Mouse (Mus musculus): Measurements from ENCODE around the gene Itgb4.

Gene Itgb4

GRCm38 (mm10) chr11:116028177-116028865 is 53.8 kb downstream of the Itgb4 start:
- DNase-seq (ENCODE audit: low spot score in 2 of 2) = no peak

DNA sequence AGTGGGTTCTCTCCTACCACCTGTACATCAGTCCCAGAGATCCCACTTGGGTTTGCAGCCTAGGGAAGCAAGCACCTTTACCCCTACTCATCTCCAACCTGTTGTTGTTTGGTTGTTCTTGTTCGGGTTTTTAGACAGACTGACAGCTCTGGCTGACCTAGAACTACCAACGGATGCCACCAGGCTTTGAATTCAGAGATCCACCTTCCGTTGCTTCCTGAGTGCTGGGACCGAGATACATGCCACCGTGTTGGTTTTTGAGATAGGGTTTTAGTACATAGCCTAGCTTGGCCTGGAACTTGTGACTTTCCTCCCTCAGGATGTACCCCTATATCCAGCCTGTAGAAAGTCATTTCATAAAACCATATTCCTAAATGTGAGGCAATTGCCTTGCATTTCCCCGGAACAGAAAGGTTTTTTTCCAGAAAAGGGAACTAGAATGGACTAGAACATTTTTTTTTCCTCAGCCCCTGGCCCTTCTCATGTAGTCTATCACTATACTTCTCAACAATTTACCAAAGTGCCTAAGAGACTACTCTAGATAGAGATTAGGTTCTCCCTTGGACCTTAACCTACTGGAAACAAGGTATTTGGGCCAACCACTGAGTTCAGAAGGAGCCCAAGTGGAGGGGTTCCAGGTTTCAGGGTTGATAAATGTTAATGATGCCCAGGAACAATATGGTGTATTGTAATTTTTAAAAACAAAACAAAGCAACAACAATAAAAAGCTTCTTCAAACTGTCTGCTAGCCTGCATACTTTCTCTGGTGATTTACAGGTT is 54.8 kb downstream of the Itgb4 start:
- no peak for DNase-seq (ENCODE audit: low spot score in 2 of 2)

- DNase-seq (ENCODE audit: low spot score in 2 of 2) = peak; percentile 95 to 97
Observed at GRCm38 (mm10) chr11:116030088-116030897, 55.8 kb downstream of the Itgb4 start, which contains the start of gene Unk. Gene Unk, plus strand, starts transcription at chr11:116030322.

DNA sequence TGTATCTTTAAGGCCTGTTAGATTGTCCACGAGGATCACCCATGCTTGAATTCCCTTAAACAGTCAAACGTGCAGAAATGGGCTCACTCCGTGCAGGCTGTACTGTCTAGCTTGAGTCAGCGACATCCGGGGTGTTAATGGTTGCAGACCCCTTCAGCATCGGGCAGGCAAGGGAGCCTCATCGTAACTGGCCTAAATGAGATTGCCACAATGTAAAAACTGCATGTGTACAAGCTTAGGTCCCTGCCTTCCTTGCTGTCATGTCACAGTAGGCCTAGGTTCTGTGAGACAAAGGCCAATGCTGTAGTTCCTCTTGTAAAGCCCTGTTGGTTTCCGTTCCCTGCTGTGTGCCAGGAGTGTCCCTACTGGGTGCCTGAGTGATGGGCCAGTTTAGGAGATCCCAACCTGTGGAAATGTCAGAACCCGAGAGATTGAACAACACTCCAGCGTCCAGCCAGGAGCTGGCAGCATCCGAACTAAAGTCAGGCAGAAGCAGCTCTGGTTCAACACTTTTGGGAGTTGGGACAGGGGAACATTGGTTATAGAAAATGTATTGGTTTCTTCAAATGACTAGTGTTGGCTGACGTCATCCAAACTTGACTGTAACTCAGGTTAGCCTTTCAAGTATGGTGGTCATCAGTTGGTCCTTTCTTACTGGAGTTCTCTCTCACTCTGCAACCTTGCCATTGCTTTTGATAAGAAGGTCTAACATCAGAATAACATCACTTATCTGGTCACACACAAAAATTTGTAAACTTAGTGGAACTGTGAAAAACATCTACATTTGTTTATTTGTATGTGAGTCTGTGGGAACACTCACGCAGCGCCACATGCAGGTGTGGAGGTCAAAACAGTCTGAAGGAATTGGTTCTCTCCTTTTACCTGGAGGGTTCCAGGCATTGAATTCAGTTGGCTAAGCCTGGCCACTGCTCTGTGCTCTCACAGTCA is 56.7 kb downstream of the Itgb4 start:
- DNase-seq (ENCODE audit: low spot score in 2 of 2) = peak in 1 of 2 experiments; percentile 37

- DNase-seq (ENCODE audit: low spot score in 2 of 2) = no peak
Observed at GRCm38 (mm10) chr11:116034584-116034983, 60.1 kb downstream of the Itgb4 start.

GRCm38 (mm10) chr11:116036671-116037070 is 62.2 kb downstream of the Itgb4 start:
- DNase-seq (ENCODE audit: low spot score in 2 of 2) = no peak

GRCm38 (mm10) chr11:116037826-116038225 is 63.3 kb downstream of the Itgb4 start:
- DNase-seq (ENCODE audit: low spot score in 2 of 2) = no peak

GRCm38 (mm10) chr11:116040593-116040992 is 66.1 kb downstream of the Itgb4 start:
- no peak for DNase-seq (ENCODE audit: low spot score in 2 of 2)

DNA sequence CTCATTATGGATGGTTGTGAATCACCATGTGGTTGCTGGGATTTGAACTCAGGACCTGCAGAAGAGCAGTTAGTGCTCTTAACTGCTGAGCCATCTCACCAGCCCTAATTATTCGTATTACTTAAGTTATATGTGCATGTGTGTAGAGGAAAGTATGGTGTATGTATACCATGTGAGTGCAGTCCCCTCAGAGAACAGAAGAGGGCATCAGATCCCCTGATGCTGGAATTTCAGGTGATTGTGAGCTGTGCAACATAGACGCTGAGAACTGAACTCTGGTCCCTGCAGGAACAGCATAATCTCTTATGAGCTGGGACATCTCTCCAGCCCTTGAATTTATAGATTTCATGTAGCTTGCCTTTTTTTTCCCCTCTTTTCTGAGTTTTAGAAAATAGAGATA is 67.3 kb downstream of the Itgb4 start:
- no peak for DNase-seq (ENCODE audit: low spot score in 2 of 2)

DNA sequence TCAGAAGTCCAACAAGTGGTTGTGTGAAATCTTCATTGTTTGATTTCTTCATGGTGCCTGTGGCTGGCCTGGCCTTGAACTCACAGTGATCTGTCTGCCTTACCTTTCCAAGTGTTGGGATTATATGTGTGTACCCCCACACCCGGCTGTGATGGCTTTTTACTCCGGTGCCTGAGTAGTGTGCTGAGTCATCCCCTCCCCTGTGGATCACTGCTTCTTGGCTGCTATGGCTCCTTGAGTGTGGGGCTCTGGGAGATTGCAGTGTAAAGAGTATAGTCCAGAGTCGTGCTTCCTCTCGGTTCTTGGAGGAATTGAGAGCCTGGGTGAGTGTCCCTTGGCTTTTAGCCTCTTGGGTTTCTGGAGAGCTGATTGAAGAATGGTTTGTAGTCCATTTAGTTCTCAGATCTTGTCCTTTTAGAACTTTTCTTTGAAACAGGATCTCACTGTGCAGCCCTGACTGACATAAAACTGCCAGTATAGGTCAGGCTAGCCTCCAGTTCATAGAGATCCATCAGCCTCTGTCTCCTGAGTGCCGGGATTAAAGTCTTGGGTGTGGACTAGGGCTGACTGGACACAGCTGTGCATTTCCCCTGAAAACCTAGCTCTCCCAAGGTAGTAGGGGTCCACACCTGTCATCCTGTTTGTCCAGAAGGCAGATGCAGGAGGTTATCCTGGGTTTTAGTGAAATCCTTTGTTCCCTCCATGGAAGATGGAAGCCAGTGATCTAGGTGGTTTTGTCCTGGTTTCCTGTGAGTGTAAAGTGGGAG is 68.0 kb downstream of the Itgb4 start:
- no peak for DNase-seq (ENCODE audit: low spot score in 2 of 2)

DNA sequence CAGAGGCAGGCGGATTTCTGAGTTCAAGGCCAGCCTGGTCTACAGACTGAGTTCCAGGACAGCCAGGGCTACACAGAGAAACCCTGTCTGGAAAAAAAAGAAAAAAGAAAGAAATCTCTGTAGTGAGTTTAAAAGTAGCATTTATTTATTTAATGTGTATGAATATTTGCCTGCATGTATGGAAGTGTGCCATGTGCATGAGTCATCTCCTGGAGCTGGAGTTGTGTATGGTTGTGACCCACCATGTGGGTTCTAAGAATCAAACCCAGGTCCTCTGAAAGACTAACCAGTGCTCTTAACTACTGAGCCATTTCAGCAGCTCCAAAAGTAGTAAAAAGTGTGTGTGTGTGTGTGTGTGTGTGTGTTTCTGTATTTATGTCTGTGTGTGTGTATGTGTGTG is 68.8 kb downstream of the Itgb4 start:
- no peak for DNase-seq (ENCODE audit: low spot score in 2 of 2)

GRCm38 (mm10) chr11:116045173-116045572 is 70.7 kb downstream of the Itgb4 start:
- no peak for DNase-seq (ENCODE audit: low spot score in 2 of 2)

- no peak for DNase-seq (ENCODE audit: low spot score in 2 of 2)
Observed at GRCm38 (mm10) chr11:116049610-116050009, 75.1 kb downstream of the Itgb4 start.

- DNase-seq (ENCODE audit: low spot score in 2 of 2) = no peak
Observed at GRCm38 (mm10) chr11:116050196-116050595, 75.7 kb downstream of the Itgb4 start.

- no peak for DNase-seq (ENCODE audit: low spot score in 2 of 2)
Observed at GRCm38 (mm10) chr11:116053510-116054229, 79.2 kb downstream of the Itgb4 start.

DNA sequence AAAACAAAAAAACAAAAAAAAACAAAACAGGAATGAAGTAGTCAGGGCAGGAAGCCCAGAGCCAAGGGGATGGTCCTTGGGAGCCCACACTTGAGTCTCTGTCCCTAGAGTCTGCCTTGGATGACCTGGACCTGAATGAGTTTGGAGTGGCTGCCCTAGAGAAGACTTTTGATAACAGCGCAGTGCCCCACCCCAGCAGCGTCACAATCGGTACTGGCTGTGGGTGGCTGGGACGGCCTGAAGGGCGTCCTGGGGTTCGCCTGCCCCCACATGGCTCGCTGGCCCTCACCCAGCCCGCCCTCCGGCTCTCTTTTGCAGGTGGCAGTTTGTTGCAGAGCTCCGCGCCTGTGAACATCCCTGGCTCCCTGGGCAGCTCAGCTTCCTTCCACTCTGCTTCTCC is 81.4 kb downstream of the Itgb4 start:
- no peak for DNase-seq (ENCODE audit: low spot score in 2 of 2)

DNA sequence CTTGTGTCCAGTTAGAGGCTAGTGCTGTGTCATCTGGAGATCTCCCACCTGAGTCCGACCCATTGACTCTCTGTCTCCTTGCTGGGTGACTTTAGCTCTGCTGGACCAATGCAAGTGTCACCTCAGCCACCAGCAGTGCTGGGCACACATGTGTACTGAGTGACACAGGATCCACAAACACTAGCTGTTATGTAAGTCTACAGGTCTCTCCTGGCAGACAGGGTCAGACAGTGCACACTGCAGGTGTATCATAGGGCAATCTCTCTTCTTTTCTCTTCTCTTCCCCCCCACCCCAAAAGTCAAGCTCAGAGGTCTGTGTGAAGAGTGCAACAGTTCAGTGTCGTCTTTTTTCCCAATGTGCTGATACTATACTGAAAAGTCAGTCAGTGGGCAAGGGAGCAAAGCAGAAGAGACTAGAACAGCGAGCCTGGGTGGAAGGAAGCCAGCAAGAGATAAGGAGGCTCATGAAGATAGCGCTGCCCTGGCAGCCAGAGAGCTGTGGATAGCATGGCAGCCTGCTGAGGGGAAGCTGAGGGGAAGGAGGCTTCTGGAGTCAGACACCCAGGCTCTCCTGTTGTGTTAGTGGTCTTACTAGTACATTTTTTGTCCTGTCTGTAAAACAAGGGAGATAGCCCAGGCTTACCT is 82.8 kb downstream of the Itgb4 start:
- DNase-seq (ENCODE audit: low spot score in 2 of 2) = no peak
